Mouse (Mus musculus): ENCODE measurements around the gene Kif5a. TPM values are rescaled to one million over a fixed set of nuclear protein-coding genes. Genes with fewer than 3 reads are reported as not detected.
A peak's percentile ranks its signal among the peaks of the same experiment; 100 is the strongest.

The Kif5a gene
- polyA plus RNA-seq, 1 experiment from 2014 or later = 120 TPM

DNA sequence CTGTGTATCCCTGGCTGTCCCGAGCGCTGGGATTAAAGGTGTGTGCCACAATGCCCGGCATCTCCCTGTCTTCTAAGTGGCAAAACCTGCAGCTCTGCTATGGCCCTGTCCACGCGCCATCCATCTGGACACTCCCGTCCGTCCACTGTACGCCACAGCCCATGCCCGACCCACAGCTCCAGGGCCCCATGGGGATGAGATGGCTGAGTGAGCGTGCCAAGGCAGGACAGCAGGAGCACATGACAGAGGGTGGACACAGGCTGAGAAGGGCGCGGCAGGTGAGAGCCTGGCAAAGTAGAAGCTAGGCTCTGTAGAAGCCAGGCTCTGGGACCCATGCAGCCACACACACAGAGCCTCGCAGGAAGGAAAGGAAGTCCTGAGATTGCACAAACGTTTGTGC lies 31.4 kb downstream of the Kif5a start:
- WGBS = 82% methylated on average over 14 of the region's 14 CpGs
- H3K27ac ChIP-seq (ENCODE audit: low read length) = no peak overlapping the region
- peaks cover 16% of the 10 kb centered on the region for H3K36me3 ChIP-seq (ENCODE audit: control insufficient read depth, insufficient read depth, low read length)
- no peaks in the 10 kb centered on the region for H3K9me3 ChIP-seq (replicated peaks; ENCODE audit: control insufficient read depth, low read length, poor library complexity, severe bottlenecking)
- no peak for ATAC-seq
- H3K9ac ChIP-seq (ENCODE audit: low read depth, low read length) = no peak overlapping the region
- no peaks in the 10 kb centered on the region for H3K27me3 ChIP-seq (ENCODE audit: control insufficient read depth, insufficient read depth, low read depth, low read length)
- no peak overlapping the region for H3K4me3 ChIP-seq (ENCODE audit: low read depth, low read length)
- no peaks in the 10 kb centered on the region for H3K4me1 ChIP-seq (ENCODE audit: control insufficient read depth, insufficient read depth, low read length)
- H3K4me2 ChIP-seq (ENCODE audit: low read length) = no peak overlapping the region

DNA sequence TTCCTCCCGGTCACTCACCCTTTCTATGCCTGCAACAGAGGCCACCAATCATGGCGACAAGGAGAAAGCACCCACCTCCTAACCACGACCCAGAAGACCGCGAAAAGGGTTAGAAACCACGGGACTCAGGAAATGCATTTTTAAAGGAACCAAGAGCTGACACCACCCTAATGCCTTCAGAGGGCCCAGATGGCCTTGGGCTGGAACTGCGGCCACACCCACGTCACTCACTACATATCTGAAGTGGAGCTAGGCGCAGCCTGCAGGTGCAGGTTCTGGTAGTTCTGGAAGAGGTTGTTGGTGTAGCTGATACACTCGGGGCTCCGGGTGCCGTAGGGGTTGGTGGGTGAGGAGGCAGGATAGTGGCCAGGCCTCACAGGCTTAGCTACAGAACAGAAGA lies 32.5 kb downstream of the Kif5a start:
- H3K27me3 ChIP-seq (ENCODE audit: control insufficient read depth, insufficient read depth, low read depth, low read length) = no peaks in the 10 kb centered on the region
- ATAC-seq = no peak
- peaks cover 14% of the 10 kb centered on the region for H3K36me3 ChIP-seq (ENCODE audit: control insufficient read depth, insufficient read depth, low read length)
- WGBS = 90% methylated on average over 12 of the region's 12 CpGs
- no peak overlapping the region for H3K27ac ChIP-seq (ENCODE audit: low read length)
- no peak overlapping the region for H3K4me3 ChIP-seq (ENCODE audit: low read depth, low read length)
- H3K4me2 ChIP-seq (ENCODE audit: low read length) = no peak overlapping the region
- H3K9me3 ChIP-seq (replicated peaks; ENCODE audit: control insufficient read depth, low read length, poor library complexity, severe bottlenecking) = no peaks in the 10 kb centered on the region
- H3K4me1 ChIP-seq (ENCODE audit: control insufficient read depth, insufficient read depth, low read length) = no peaks in the 10 kb centered on the region
- H3K9ac ChIP-seq (ENCODE audit: low read depth, low read length) = no peak overlapping the region

- Histone ChIP-seq H3K27me3 (ENCODE audit: control insufficient read depth, insufficient read depth, low read depth, low read length) (no peaks in the 10 kb centered on the region), H3K4me1 (ENCODE audit: control insufficient read depth, insufficient read depth, low read length) (no peaks in the 10 kb centered on the region), H3K27ac (ENCODE audit: low read length) (no peak overlapping the region), H3K4me2 (ENCODE audit: low read length) (no peak overlapping the region), H3K4me3 (ENCODE audit: low read depth, low read length) (no peak overlapping the region), H3K9me3 (replicated peaks; ENCODE audit: control insufficient read depth, low read length, poor library complexity, severe bottlenecking) (no peaks in the 10 kb centered on the region), H3K9ac (ENCODE audit: low read depth, low read length) (no peak overlapping the region), H3K36me3 (ENCODE audit: control insufficient read depth, insufficient read depth, low read length) (peaks cover 14% of the 10 kb centered on the region)
- 23% methylated on average over 4 of the region's 4 CpGs for WGBS
- peak; percentile 56; the same call in 1 of the 2 replicates for ATAC-seq
Observed at GRCm38 (mm10) chr10:127228897-127229296, 34.3 kb downstream of the Kif5a start.

DNA sequence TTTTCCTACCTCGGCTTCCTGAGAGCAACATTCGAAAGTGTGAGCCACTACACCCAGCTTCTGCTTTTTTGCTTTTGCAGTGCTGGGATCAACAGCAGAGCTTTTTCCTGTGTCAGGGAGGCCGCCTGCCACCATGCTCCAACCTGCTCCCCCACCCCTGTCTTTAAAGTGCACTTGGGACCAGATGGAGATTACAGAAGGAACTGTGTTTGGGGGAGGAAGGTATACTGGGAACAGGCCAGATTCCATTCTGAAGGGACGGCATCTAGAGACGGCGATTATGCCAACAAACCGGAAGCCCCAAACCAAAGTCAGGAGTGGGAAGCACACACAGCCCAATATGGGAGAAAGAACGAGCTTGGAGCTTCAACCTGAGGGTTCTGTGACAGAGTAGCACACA lies 36.0 kb downstream of the Kif5a start:
- H3K9ac ChIP-seq (ENCODE audit: low read depth, low read length) = no peak overlapping the region
- ATAC-seq = no peak
- 86% methylated on average over 8 of the region's 8 CpGs for WGBS
- H3K27me3 ChIP-seq (ENCODE audit: control insufficient read depth, insufficient read depth, low read depth, low read length) = no peaks in the 10 kb centered on the region
- no peak overlapping the region for H3K4me2 ChIP-seq (ENCODE audit: low read length)
- no peaks in the 10 kb centered on the region for H3K9me3 ChIP-seq (replicated peaks; ENCODE audit: control insufficient read depth, low read length, poor library complexity, severe bottlenecking)
- H3K4me1 ChIP-seq (ENCODE audit: control insufficient read depth, insufficient read depth, low read length) = no peaks in the 10 kb centered on the region
- H3K27ac ChIP-seq (ENCODE audit: low read length) = no peak overlapping the region
- peaks cover 14% of the 10 kb centered on the region for H3K36me3 ChIP-seq (ENCODE audit: control insufficient read depth, insufficient read depth, low read length)
- no peak overlapping the region for H3K4me3 ChIP-seq (ENCODE audit: low read depth, low read length)

DNA sequence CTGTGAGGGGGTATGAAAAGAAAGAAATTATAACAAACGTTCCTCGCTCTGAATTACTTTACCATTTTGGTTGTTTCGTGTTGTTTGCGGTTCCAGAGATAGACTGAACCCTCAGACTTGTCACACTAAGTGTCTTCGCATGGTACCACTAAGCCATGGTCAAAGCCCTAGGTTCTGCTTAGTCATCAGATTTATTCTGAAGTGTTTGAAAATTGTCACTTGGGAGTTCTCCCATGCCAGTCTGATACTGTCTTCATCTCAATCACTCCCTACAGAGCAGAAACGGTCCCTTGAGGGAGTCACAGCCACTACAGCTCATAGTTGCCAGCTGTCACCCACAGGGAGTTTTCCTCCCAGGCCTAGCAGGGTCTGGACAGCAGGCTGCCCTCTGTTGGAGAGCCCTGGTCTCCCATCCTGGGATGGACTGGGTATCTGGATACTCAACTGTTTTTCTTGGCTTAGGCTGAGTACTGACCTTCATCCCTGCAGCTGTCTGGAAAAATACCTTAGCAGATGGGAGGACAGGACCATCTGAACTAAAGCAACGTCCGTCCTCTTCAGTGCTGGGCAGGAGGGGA lies 36.7 kb downstream of the Kif5a start:
- no peaks in the 10 kb centered on the region for H3K27me3 ChIP-seq (ENCODE audit: control insufficient read depth, insufficient read depth, low read depth, low read length)
- 66% methylated on average over 8 of the region's 8 CpGs for WGBS
- H3K9ac ChIP-seq (ENCODE audit: low read depth, low read length) = no peak overlapping the region
- no peak overlapping the region for H3K27ac ChIP-seq (ENCODE audit: low read length)
- H3K4me2 ChIP-seq (ENCODE audit: low read length) = no peak overlapping the region
- H3K4me1 ChIP-seq (ENCODE audit: control insufficient read depth, insufficient read depth, low read length) = no peaks in the 10 kb centered on the region
- no peaks in the 10 kb centered on the region for H3K9me3 ChIP-seq (replicated peaks; ENCODE audit: control insufficient read depth, low read length, poor library complexity, severe bottlenecking)
- ATAC-seq = no peak
- H3K4me3 ChIP-seq (ENCODE audit: low read depth, low read length) = no peak overlapping the region
- peaks cover 14% of the 10 kb centered on the region for H3K36me3 ChIP-seq (ENCODE audit: control insufficient read depth, insufficient read depth, low read length)

DNA sequence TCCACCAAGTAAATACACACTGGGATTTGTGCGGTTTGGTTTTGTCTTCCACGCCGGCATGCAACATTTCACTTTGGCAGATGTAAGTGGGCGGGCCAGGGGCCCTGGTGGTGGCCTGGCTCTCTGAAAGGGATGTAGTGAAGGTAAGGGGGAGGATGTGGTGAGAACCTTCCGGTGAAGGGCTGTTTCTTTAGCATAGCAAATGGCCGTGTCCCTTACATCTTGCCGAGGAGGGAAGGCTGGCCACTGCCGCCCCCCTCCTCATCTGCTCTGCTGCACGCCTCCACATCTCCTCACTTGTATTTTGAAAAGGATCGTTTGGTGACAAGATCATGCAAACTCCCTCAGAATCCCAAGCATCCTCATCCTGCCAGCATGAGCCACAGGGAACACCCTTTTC lies 37.4 kb downstream of the Kif5a start:
- no peaks in the 10 kb centered on the region for H3K4me1 ChIP-seq (ENCODE audit: control insufficient read depth, insufficient read depth, low read length)
- 0 out of 2 replicates have a peak overlapping the region, but pooled peaks have one; percentile 4 for H3K9ac ChIP-seq (ENCODE audit: low read depth, low read length)
- no peaks in the 10 kb centered on the region for H3K9me3 ChIP-seq (replicated peaks; ENCODE audit: control insufficient read depth, low read length, poor library complexity, severe bottlenecking)
- no peak for ATAC-seq
- H3K4me2 ChIP-seq (ENCODE audit: low read length) = no peak overlapping the region
- H3K4me3 ChIP-seq (ENCODE audit: low read depth, low read length) = no peak overlapping the region
- 31% methylated on average over 10 of the region's 10 CpGs for WGBS
- H3K36me3 ChIP-seq (ENCODE audit: control insufficient read depth, insufficient read depth, low read length) = peaks cover 12% of the 10 kb centered on the region
- no peak overlapping the region for H3K27ac ChIP-seq (ENCODE audit: low read length)
- no peaks in the 10 kb centered on the region for H3K27me3 ChIP-seq (ENCODE audit: control insufficient read depth, insufficient read depth, low read depth, low read length)

DNA sequence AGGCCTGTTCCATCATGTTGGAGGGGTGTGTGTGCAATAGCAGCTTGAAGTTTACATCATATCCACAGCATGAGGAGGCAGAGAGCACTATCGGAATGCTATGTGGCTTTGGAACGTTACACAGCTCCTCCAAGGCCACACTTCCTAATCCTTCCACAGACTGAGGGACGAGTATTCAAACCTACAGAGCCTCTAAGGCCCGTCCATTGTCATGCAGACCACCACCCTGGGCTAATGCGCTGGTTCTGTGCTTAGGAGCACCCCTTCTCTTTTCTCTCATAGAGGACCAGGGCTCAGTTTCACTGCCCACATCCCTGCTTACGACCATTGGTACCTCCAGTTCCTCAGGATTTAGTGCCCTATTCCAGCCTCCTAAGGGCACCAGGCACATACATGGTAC lies 37.9 kb downstream of the Kif5a start:
- Histone ChIP-seq H3K4me3 (ENCODE audit: low read depth, low read length) (no peak overlapping the region), H3K4me2 (ENCODE audit: low read length) (no peak overlapping the region), H3K9me3 (replicated peaks; ENCODE audit: control insufficient read depth, low read length, poor library complexity, severe bottlenecking) (no peaks in the 10 kb centered on the region), H3K27ac (ENCODE audit: low read length) (no peak overlapping the region), H3K27me3 (ENCODE audit: control insufficient read depth, insufficient read depth, low read depth, low read length) (no peaks in the 10 kb centered on the region), H3K9ac (ENCODE audit: low read depth, low read length) (no peak overlapping the region), H3K36me3 (ENCODE audit: control insufficient read depth, insufficient read depth, low read length) (peaks cover 9% of the 10 kb centered on the region), H3K4me1 (ENCODE audit: control insufficient read depth, insufficient read depth, low read length) (no peaks in the 10 kb centered on the region)
- ATAC-seq = no peak
- WGBS = 23% methylated on average over 6 of the region's 6 CpGs

DNA sequence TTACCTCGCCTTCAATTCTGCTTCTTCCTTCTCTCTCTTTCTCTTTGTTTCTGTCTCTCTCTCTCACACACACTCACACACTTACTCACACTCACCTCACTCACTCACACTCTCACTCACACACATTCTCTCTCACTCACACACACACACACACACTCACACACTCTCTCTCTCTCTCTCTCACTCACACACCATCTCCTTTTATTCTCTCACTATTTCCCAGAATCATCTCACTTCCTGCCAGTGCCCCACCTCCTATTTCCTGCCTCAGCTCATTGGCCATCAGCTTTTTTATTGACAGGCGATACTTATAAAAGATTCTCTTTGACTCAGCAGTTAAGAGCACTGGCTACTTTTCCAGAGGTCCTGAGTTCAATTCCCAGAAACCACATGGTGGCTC lies 44.8 kb downstream of the Kif5a start:
- WGBS = 93% methylated on average over 2 of the region's 2 CpGs
- no peak overlapping the region for H3K27ac ChIP-seq (ENCODE audit: low read length)
- no peak overlapping the region for H3K4me2 ChIP-seq (ENCODE audit: low read length)
- H3K27me3 ChIP-seq (ENCODE audit: control insufficient read depth, insufficient read depth, low read depth, low read length) = no peaks in the 10 kb centered on the region
- no peaks in the 10 kb centered on the region for H3K4me1 ChIP-seq (ENCODE audit: control insufficient read depth, insufficient read depth, low read length)
- no peak overlapping the region for H3K9ac ChIP-seq (ENCODE audit: low read depth, low read length)
- no peak overlapping the region for H3K4me3 ChIP-seq (ENCODE audit: low read depth, low read length)
- H3K9me3 ChIP-seq (replicated peaks; ENCODE audit: control insufficient read depth, low read length, poor library complexity, severe bottlenecking) = no peaks in the 10 kb centered on the region
- H3K36me3 ChIP-seq (ENCODE audit: control insufficient read depth, insufficient read depth, low read length) = no peaks in the 10 kb centered on the region
- no peak for ATAC-seq

- no peak overlapping the region for H3K9ac ChIP-seq (ENCODE audit: low read depth, low read length)
- no peak overlapping the region for H3K27ac ChIP-seq (ENCODE audit: low read length)
- no peak for ATAC-seq
- H3K4me1 ChIP-seq (ENCODE audit: control insufficient read depth, insufficient read depth, low read length) = no peaks in the 10 kb centered on the region
- no peaks in the 10 kb centered on the region for H3K9me3 ChIP-seq (replicated peaks; ENCODE audit: control insufficient read depth, low read length, poor library complexity, severe bottlenecking)
- no peak overlapping the region for H3K4me3 ChIP-seq (ENCODE audit: low read depth, low read length)
- no peaks in the 10 kb centered on the region for H3K36me3 ChIP-seq (ENCODE audit: control insufficient read depth, insufficient read depth, low read length)
- no peak overlapping the region for H3K4me2 ChIP-seq (ENCODE audit: low read length)
- H3K27me3 ChIP-seq (ENCODE audit: control insufficient read depth, insufficient read depth, low read depth, low read length) = no peaks in the 10 kb centered on the region
Observed at GRCm38 (mm10) chr10:127217177-127217576, 46.0 kb downstream of the Kif5a start.
